Mouse (Mus musculus) limb, embryonic 12.5 days (tissue): ENCODE data around the gene Eps8. TPM values are rescaled to one million over a fixed set of nuclear protein-coding genes. Genes with fewer than 3 reads are reported as not detected.

Source experiments
- ATAC-seq: fragments of 200-750 bp; cut with Nextera tagmentation; 2 replicates; pipeline ENCODE4 v1.8.0; 2017; ENCODE audit warnings: low read depth, moderate TSS enrichment; ENCODE audit not compliant: insufficient number of reproducible peaks, insufficient read depth, low FRiP score, low TSS enrichment
- H3K27ac ChIP-seq: fragments of 300-500 bp; sonication (generic); 2 replicates; pipeline ENCODE4 v1.5.1; 2016; ENCODE audit warnings: mild to moderate bottlenecking, moderate library complexity
- H3K27me3 ChIP-seq: fragments of 300-500 bp; sonication (generic); 2 replicates; pipeline ENCODE4 v1.6.1; 2016; ENCODE audit warnings: mild to moderate bottlenecking, moderate library complexity
- H3K36me3 ChIP-seq: fragments of 300-500 bp; sonication (generic); 2 replicates; pipeline ENCODE4 v1.6.1; 2016; ENCODE audit warnings: mild to moderate bottlenecking, moderate library complexity
- H3K4me1 ChIP-seq: fragments of 300-500 bp; sonication (generic); replicated peaks from 2 replicates; pipeline ENCODE4 v1.6.1; 2016
- H3K4me2 ChIP-seq: fragments of 300-500 bp; sonication (generic); 2 replicates; pipeline ENCODE4 v1.6.1; 2016; ENCODE audit warnings: mild to moderate bottlenecking, moderate library complexity
- H3K4me3 ChIP-seq: fragments of 300-500 bp; sonication (generic); replicated peaks from 2 replicates; pipeline ENCODE4 v1.5.1; 2016; ENCODE audit warnings: mild to moderate bottlenecking
- H3K9ac ChIP-seq: fragments of 300-500 bp; sonication (generic); replicated peaks from 2 replicates; pipeline ENCODE4 v1.6.1; 2016; ENCODE audit warnings: mild to moderate bottlenecking, moderate library complexity
- H3K9me3 ChIP-seq: fragments of 300-500 bp; sonication (generic); 2 replicates; pipeline ENCODE4 v1.6.1; 2016; ENCODE audit warnings: mild to moderate bottlenecking, moderate library complexity
- WGBS: fragments of 180-500 bp; shearing (Covaris S2); methylation state at CpG from one replicate; pipeline ENCODE4 v1.1.7; 2016; 5-methylcytosine and 5-hydroxymethylcytosine counted together
- polyA plus RNA-seq: library from polyadenylated mRNA; unstranded; fragments of >200 nt; fragmentation: Nextera tagmentation; extraction: Ambion mirVana; gene quantifications from 2 replicates; pipeline ENCODE4 v1.2.1, GENCODE M21; 2016

Eps8 gene
- 11.1 and 14.7 TPM in 2 replicates for polyA plus RNA-seq

DNA sequence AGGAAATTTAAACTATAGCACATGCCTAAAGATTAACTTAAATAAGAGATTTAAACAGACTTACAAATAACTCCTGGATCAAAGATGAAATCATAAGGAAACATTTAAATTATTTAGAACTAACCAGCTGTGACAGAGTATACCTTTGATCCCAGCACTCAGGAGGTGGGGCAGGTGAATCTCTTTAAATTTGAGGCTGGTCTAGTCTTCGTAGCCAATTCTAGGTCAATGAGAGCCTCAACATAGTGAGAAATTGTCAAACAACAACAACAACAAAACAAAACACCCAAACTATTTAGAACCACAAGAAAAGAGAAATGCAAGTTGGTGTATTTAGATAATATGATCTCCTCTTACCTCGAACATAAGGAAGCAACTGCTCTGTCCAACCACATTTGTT, at the start of gene Eps8:
Gene Eps8 (minus strand): TSS at position 101 of the 400 bp plus-strand sequence.
- Histone ChIP-seq H3K4me3 (no peak within 1 kb of the TSS), H3K4me1 (peaks cover 3% of the 10 kb centered on the region; the same call in 1 of the 2 replicates), H3K4me2 (no peak within 1 kb of the TSS), H3K9ac (no peak within 1 kb of the TSS), H3K27ac (no peak within 1 kb of the TSS), H3K9me3 (no peaks in the 10 kb centered on the region), H3K36me3 (no peaks in the 10 kb centered on the region), H3K27me3 (no peaks in the 10 kb centered on the region)
- no peak for ATAC-seq
- WGBS, result 88% methylated on average over 2 of the region's 2 CpGs

DNA sequence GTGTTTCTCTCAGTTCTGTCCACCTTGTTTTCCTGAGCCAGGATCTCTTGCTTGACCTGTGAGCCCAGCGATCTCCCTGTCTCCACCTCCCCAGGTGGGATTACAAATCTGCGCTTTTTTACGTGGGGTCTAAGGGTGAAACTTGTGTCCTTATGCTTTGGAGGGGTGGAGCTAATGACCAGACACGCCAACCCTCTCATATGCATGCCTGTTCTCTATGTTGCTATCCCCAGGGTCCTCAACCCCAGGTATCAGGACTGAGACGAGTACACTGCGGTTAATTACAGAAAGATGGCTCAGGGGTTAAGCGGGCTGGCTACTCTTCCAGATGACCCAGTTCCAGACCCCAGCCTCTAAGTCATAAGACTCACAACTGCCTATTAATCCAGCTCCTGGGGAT, 48.8 kb upstream of the Eps8 start:
- H3K4me3 ChIP-seq, result no peak overlapping the region
- no peak for ATAC-seq
- 78% methylated on average over 7 of the region's 7 CpGs for WGBS
- no peaks in the 10 kb centered on the region for H3K36me3 ChIP-seq
- H3K4me2 ChIP-seq, result no peak overlapping the region
- no peak overlapping the region for H3K27ac ChIP-seq
- no peaks in the 10 kb centered on the region for H3K4me1 ChIP-seq
- no peak overlapping the region for H3K9ac ChIP-seq
- H3K27me3 ChIP-seq, result no peaks in the 10 kb centered on the region
- no peaks in the 10 kb centered on the region for H3K9me3 ChIP-seq

DNA sequence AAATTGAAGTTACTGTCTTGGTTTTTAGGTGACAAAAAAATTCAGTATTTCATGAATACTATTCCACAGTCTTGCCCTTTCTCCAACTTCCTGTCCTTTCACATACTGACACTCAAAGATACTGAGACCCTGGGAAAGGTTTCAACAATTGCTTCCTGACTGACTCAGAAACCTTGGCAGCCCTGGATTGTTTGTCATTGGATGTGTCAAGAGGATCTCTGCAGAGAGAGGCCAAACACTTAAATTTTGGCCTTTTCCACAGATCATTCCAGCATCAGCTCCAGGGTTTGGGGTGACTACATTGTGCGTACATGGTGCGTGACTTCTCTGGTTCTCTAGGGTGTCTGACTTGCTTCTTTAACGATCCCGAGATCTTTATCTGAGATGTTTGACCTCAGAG, 48.2 kb upstream of the Eps8 start:
- Histone ChIP-seq H3K27me3 (no peaks in the 10 kb centered on the region), H3K27ac (no peak overlapping the region), H3K9me3 (no peaks in the 10 kb centered on the region), H3K9ac (no peak overlapping the region), H3K36me3 (no peaks in the 10 kb centered on the region), H3K4me3 (no peak overlapping the region), H3K4me1 (no peaks in the 10 kb centered on the region), H3K4me2 (no peak overlapping the region)
- 78% methylated on average over 4 of the region's 4 CpGs for WGBS
- ATAC-seq, result no peak

DNA sequence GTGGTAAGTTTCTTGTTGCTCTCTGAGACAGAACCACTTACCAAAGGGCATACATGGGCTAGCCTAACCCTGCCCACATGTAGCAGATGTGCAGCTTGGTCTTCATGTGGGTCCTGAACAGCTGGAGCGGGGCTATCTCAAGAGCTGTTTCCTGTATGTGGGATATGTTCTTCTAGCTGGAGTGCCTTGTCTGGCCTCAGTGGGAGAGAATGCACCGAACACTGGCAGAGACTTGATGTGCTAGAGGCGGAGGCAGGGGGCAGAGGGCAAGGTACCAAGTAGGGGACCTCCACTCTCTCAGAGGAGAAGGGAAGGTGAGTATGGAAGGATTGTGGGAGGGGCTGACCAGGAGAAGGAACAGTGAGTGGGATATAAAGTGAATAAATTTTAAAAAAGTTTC, 47.5 kb upstream of the Eps8 start:
- H3K9me3 ChIP-seq, result no peaks in the 10 kb centered on the region
- H3K9ac ChIP-seq, result no peak overlapping the region
- no peak overlapping the region for H3K27ac ChIP-seq
- H3K4me1 ChIP-seq, result no peaks in the 10 kb centered on the region
- no peak overlapping the region for H3K4me3 ChIP-seq
- WGBS, result 84% methylated on average over 3 of the region's 3 CpGs
- H3K36me3 ChIP-seq, result no peaks in the 10 kb centered on the region
- ATAC-seq, result no peak
- H3K4me2 ChIP-seq, result no peak overlapping the region
- no peaks in the 10 kb centered on the region for H3K27me3 ChIP-seq

DNA sequence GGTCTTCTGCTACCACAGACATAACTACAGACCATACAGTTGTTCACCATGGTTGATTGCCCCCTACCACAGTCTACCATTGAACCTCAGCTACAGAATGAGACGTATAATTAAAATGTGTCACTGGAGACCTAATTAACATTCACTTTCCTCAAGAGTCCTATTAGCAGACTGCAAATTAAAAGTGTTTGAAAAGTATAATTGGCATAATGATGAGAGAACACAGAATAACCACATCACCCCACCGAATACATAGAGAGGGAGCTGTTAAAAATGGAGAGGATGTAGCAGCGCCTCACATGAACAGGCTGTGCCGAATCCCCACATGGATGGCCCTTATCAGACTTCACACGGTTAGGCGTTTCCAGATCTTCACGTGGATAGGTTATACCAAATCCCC, 44.8 kb upstream of the Eps8 start:
- ATAC-seq, result no peak
- Histone ChIP-seq H3K36me3 (no peaks in the 10 kb centered on the region), H3K4me2 (no peak overlapping the region), H3K27me3 (no peaks in the 10 kb centered on the region), H3K9me3 (no peaks in the 10 kb centered on the region), H3K9ac (no peak overlapping the region), H3K4me1 (0 out of 2 replicates have a peak, but pooled peaks cover 2% of the 10 kb centered on the region), H3K27ac (no peak overlapping the region), H3K4me3 (no peak overlapping the region)
- WGBS, result 85% methylated on average over 7 of the region's 7 CpGs

DNA sequence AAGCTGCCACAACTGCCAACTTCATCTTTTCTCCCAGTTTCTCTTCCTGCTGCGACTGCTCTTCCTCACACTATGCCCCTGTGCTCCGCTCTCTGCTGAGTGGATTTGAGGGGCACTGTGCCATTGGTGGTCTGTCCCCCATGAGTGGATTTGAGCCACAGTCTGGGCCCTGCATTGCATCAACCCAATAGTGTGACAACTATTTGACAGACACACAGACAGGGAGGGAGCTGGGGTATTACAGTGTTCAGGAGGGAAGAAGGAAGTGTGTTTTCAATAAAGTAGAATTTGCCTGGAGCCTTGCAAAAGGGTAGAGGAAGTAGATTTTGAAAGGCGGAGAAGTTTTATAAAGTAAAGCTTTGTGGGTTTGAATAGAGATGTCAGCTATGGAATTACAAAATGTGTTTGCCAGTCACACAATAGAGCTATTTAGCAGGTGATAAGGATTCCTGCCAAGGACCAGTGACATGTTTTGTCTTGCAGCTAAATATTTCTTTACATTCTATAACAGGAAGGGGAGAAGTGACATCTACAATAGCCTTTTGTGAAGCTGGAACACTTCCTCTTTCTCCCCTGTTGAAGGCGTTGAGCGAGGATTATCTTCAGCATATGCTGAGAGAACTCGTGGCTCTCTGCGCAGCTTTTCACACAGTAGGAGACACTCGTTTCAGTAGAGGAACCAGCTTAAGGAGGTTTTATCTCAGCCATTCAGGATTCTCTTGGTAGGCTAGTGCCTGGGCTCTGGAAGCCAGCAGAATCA, 41.9 kb upstream of the Eps8 start:
- WGBS, result 85% methylated on average over 8 of the region's 8 CpGs
- ATAC-seq, result no peak
- Histone ChIP-seq H3K4me3 (no peak overlapping the region), H3K27me3 (no peaks in the 10 kb centered on the region), H3K4me2 (no peak overlapping the region), H3K9ac (no peak overlapping the region), H3K36me3 (no peaks in the 10 kb centered on the region), H3K9me3 (no peaks in the 10 kb centered on the region), H3K4me1 (0 out of 2 replicates have a peak, but pooled peaks cover 2% of the 10 kb centered on the region), H3K27ac (no peak overlapping the region)

DNA sequence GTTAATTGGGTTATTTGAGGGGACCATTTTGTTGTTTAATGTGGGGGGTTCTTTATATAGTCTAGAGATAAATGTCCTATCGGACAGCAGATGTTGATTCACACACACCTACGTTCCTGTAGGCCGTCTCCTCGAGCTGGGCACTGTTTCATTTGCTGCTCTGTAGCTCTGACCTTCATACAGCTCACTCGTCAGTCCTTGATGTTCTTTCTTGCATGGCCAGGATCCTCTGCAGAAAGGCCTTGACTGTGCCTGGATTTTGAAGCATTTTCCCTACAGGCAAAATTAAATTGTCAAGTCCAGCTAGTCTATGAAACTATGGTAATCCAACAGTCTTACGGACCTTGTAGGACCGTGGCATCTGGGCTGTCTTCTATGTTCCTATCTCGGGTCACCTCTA, 40.4 kb upstream of the Eps8 start:
- Histone ChIP-seq H3K4me2 (no peak overlapping the region), H3K9me3 (no peaks in the 10 kb centered on the region), H3K9ac (no peak overlapping the region), H3K27ac (no peak overlapping the region), H3K4me3 (no peak overlapping the region), H3K27me3 (no peaks in the 10 kb centered on the region), H3K36me3 (no peaks in the 10 kb centered on the region), H3K4me1 (0 out of 2 replicates have a peak, but pooled peaks cover 2% of the 10 kb centered on the region)
- 91% methylated on average over 8 of the region's 8 CpGs for WGBS
- ATAC-seq, result no peak

DNA sequence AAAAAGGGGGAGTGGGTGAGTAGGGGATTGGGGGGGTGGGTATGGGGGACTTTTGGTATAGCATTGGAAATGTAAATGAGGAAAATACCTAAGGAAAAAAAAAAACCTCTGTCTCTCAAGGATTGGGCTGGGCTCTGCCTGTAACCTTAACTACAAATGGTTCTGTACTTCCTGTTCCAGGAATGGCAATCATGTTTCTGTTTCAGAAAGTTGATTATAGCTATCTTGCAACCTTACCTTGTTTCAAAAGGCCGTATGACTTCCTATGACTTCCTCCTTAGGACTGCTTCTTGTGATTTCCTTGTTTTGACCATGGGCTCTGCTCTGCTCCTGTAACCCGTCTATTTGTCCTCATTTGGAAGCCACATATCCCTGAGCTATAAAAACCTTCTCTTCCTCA, 39.6 kb upstream of the Eps8 start:
- Histone ChIP-seq H3K4me2 (no peak overlapping the region), H3K4me1 (0 out of 2 replicates have a peak, but pooled peaks cover 2% of the 10 kb centered on the region), H3K27ac (no peak overlapping the region), H3K27me3 (no peaks in the 10 kb centered on the region), H3K9me3 (no peaks in the 10 kb centered on the region), H3K36me3 (no peaks in the 10 kb centered on the region), H3K9ac (no peak overlapping the region), H3K4me3 (no peak overlapping the region)
- WGBS, result 74% methylated on average over 2 of the region's 2 CpGs
- ATAC-seq, result no peak

DNA sequence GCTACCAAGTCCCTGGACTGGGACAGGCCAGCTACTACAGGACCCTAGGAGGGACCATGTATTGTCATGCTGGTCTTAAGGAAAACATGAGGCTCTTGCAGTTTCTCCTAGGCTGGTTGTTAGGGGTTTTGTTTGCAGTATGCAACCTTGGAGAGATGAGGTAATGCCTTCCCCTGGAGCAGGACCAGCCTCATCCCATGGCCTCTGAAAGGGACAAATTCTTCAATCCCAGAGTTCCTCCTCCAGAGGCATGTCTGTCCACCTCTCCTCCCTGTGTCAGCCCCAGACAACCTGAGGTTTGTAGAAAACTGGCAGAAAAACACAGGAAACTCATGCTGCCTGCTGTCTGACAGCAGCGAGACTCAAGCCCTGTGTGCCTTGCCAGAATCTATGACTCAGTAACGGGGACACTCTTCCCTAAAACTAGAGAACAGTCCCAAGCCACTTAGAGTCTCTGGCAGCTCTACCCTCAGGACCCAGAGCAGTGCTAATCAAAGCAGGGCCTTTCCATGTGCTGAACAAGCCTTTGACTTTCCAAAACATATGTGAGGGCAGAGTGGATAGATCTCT, 36.0 kb upstream of the Eps8 start:
- WGBS, result 81% methylated on average over 2 of the region's 2 CpGs
- H3K27ac ChIP-seq, result no peak overlapping the region

DNA sequence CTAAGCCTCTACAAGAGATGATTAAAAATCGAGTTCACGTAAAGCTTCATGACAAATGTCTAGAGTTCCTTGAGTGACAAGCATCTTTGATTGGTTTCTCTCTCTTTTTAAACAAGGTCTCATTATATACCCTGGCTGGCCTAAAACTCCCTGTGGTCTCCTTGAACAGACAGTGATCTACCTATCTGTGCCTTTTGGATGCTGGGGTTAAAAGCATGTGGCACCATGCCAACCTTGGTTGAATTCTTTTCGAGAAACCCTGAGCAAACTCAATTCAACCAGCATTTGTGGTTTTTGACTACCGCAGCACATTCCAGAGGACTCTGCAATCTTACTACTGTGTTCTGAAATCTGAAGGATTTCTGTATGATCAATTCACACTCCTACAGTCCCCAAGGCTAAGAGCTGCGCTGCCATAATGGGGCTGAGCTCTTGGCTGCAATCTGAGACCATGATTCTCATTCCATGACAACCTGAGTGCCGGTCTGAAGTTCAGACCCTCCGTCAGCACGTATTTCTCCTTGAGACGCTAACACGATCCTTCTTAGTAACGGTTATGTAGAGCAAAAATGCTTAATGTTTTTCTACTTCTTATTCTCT, 33.9 kb upstream of the Eps8 start:
- Histone ChIP-seq H3K4me2 (no peak overlapping the region), H3K27me3 (no peaks in the 10 kb centered on the region), H3K4me3 (no peak overlapping the region), H3K4me1 (0 out of 2 replicates have a peak, but pooled peaks cover 4% of the 10 kb centered on the region), H3K36me3 (no peaks in the 10 kb centered on the region), H3K9me3 (no peaks in the 10 kb centered on the region), H3K9ac (no peak overlapping the region), H3K27ac (no peak overlapping the region)
- 80% methylated on average over 11 of the region's 11 CpGs for WGBS
- ATAC-seq, result no peak

More for the DNA sequence above, 36.0 kb upstream of the Eps8 start:
- ATAC-seq, result no peak
- Histone ChIP-seq H3K9ac (no peak overlapping the region), H3K4me1 (0 out of 2 replicates have a peak, but pooled peaks cover 4% of the 10 kb centered on the region), H3K36me3 (no peaks in the 10 kb centered on the region), H3K4me2 (no peak overlapping the region), H3K27me3 (no peaks in the 10 kb centered on the region), H3K9me3 (no peaks in the 10 kb centered on the region), H3K4me3 (no peak overlapping the region)

DNA sequence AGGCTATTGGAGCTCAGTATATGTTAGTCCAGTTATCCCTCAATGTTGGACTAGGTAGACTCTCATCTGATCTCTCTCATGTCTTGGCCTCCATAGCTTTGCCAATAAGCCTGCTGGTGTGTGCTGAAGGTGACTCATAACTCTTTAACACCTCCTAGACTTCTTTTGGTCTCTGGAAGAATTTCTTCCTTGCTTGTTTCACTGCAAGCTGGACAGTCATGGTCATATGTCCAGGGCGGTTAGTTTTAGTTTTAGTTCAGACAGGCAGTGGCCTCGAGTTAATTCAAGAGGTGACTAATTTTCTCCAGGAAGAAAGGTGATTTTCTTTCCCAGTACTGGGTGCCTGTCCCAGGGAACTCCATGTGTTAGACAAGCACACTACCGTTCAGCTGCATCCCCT, 33.4 kb upstream of the Eps8 start:
- no peaks in the 10 kb centered on the region for H3K36me3 ChIP-seq
- no peak for ATAC-seq

More for the DNA sequence above, 33.4 kb upstream of the Eps8 start:
- 79% methylated on average over 3 of the region's 3 CpGs for WGBS
- no peak overlapping the region for H3K4me3 ChIP-seq
- no peak overlapping the region for H3K9ac ChIP-seq
- no peak overlapping the region for H3K4me2 ChIP-seq
- no peaks in the 10 kb centered on the region for H3K9me3 ChIP-seq
- H3K27ac ChIP-seq, result no peak overlapping the region
- H3K4me1 ChIP-seq, result 0 out of 2 replicates have a peak, but pooled peaks cover 4% of the 10 kb centered on the region
- H3K27me3 ChIP-seq, result no peaks in the 10 kb centered on the region
